Mouse (Mus musculus) left cerebral cortex, postnatal 10 days (tissue): ENCODE measurements around the gene Macf1. TPM values are rescaled to one million over a fixed set of nuclear protein-coding genes. Genes with fewer than 3 reads are reported as not detected.
"Not testable (repeated sequence)": the region's sequence is repeated elsewhere in the genome, so short reads cannot be mapped to it uniquely, and the experiment has no call there.

Experiments
- DNase-seq, 2 experiments: peaks; one replicate each; pipeline ENCODE4 v3.0.0; 2021 to 2022; ENCODE audit warnings: low spot score in 2 of 2, mixed read lengths in 1 of 2; ENCODE audit errors: extremely low spot score in 1 of 2
- intact Hi-C: fragments of 180-260 bp; cut with DNase I; formaldehyde crosslinking; loops from one replicate; pipeline ENCODE4 v1.15.1; 2025
- total RNA-seq, 2 experiments: library from RNA; stranded (reverse); gene quantifications; 2 replicates each; pipeline ENCODE4 v1.2.3; 2021

Macf1 gene
- total RNA-seq, 2 experiments from 2014 or later: 243 to 256 TPM

DNA sequence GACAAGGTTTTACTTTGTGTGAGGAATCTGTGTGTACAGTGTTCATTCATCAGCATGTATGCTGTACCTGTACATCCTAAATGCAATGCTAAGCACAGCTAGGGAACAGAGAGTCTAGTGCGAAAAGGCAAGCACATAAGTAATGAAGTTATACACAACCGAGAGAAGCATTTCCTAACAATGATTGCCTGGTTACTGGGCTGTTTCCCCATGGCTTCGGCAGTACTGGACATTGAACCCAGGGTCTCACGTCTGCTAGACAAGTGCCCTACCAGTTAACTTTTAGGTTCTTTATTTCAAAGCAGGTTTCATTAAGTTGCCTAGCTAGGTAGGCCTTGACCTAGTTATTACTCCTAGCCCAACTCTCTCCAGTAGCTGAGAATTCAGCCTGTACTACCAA is 36.5 kb downstream of the Macf1 start:
- DNase-seq: no peak
- intact Hi-C loops: no loop called here

DNA sequence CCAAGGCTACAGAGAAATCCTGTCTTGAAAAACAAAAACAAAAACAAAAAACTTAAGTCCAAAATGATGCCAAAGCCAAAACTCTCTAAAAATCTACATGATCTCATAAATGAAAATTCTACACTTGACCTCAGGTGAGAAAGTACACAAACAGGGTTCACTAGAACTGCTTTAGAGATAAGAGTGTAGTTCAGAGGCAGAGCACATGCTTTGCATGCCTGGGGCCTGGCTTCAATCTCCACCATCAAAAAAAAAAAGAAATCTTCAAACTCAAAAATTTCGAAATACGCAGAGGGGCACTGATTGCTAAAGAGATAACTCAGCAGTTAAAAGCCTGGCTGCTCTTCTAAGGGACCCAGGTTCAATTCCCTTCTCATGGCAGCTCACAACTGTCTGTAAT is 37.1 kb downstream of the Macf1 start:
- intact Hi-C loops: no loop called here
- DNase-seq: no peak

DNA sequence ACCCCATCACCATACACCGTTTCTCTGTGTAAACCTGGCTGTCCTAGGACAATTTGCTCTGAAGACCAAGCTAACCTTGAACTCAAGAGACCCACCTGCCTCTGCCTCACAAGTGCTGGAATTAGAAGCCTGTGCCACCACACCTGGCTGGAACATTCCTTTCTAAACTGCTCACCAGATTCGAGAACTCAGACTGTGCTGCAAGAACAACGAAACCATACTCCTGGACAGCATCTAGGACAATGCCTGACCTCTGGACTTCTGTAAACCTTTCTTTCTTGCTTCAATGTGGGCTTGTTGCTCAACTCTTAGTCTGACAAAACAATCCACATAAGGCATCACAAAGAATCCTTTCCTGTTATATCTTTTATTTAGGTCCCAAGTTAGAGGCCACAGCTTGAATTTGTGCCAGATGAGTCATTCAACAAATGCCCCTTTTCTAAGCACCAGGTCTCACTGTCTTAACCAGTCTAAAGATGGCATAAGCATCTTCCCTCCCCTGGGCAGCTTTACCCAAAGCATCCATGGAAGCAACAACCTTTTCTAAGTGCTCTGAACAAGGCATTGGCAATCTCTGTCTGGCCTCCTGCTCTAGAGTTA is 38.8 kb downstream of the Macf1 start:
- DNase-seq: no peak
- intact Hi-C loops: no loop called here

DNA sequence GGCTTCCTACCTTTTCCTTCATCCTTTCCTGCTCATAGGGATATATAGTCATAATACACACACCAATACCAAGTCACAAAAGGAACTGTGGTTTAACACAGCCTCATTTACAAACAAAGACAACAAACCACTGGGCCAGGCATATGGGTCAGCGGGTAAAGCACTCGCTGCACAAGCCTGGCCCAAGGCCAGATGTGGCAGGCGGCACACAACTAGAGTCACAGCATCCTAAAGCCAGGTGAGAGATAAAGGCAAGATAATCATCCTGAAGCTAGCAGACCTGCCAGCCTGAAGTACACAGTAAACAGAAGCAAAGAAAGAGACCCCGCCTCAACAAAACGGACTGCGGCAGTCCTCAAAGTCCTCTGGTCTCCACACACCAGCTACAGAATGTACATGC is 40.6 kb downstream of the Macf1 start:
- intact Hi-C loops: no loop called here
- DNase-seq: no peak

DNA sequence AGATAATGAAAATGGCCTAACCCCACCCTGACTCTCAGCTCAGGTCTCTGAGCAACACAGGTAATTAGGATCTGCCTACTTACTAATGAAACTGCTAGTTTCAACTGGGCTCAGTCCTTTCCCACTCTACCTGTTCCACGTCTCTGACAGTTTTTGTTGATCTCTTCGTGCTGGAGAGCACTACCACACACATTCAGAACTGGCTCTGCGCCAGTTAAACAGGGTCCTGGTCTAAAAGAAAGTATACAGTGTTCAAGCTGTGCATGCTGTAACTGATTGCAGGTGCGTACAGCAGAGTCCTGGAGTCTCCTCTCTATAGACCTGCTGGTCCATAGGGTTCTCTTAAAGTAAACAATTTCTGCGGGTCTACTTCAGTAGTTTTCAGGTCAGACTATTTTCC is 41.3 kb downstream of the Macf1 start:
- no peak for DNase-seq
- intact Hi-C loops: no loop called here

DNA sequence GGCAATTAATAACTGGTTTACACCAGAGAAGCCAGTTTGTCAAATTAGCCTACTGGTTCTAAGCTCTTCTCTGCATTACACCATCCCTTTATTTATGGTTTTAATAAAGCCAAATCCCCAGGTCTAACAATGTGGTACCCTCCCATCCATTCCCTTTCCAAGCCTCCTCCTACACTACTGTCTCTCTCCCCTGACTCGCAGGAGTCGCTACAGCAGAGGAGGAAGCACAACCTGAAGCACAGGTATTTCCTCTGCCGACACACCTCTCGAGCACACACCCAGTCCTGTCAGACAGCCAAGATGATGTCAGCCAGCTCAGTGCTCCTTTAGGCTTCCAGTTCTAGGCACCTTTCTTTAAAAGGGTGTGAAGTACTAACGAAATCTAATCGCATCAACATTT is 47.0 kb downstream of the Macf1 start:
- no peak for DNase-seq
- intact Hi-C loops: no loop called here

DNA sequence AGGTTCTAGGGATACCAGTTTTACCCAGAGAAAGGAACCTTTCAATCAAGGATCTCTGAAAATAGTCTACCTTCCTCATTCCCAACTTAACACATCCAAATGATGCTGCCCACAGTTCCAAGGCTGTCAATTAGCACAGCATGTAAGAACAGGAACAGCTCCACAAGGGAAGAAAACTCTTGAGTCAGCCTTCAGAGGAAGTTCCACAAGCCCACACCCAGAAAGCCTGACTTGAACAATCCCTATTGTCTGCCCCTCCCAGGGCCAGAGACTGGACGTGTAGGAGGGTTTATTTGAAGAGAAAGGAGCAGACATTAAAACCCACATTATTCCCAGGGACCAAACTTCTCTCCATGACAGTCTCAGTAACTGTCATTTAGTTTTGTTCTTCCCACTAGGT is 48.7 kb downstream of the Macf1 start:
- intact Hi-C loops: no loop called here
- DNase-seq: no peak

DNA sequence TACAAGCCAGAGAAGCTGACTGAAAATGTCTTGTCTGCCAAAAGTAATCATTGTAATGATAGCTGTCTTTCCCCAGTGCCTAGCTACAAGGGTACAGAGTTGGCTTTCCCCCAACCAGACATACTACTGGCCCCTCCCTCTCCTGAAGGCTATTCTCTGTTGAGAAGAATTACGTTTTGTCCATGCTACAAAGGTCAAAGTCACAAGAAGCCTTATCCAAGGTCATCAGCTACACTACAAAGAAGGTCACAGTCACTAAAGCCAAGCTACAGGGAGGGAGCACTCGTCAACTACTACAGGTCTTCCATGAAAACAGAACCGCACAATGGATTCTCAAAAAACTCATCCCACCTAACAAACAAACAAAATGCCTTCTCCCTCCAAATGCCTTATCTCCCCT is 49.7 kb downstream of the Macf1 start:
- no peak for DNase-seq
- intact Hi-C loops: loop anchor here (5.0 kb wide), 1 partner anchor 42 kb away; no protein-coding TSS in a partner anchor

DNA sequence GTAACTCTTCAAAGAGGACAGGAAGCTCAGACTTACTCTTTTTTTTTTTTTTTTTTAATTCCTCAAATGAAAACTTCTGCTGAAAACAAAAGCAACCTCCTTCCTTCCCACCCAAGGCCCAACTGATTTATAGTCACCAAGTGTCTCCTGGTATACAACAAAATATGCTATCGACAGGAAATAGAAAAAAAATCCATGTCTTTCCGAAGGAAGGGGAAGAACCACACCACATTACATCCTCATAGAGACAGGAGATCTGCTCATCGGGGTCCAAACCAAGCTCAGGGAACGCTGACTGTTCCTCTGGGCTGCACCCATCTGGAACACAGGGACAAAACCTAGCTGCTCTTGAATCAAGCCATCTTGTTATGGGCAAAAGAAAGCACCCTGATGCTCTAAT is 50.3 kb downstream of the Macf1 start:
- DNase-seq: no peak
- intact Hi-C loops: loop anchor here (5.0 kb wide), 1 partner anchor 42 kb away; no protein-coding TSS in a partner anchor

DNA sequence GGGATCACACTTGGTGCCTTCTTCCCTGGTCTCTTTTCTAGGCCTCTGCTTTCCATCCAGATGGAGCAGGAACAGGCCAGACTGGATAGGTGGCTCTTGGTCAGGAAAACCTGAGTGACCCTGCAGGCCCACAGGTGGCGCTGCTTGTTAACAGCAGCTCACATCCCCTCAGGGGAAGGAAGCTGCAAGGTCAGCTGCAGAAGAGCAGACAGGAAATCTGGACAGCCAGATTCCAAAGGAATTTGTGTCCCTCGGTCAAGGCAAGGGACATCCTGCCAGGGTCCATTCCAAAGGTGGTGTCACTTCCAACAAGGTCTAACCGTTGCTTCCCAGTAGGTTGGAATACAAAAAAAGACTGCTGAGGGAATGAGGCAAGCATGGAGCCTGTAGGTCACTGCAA is 50.8 kb downstream of the Macf1 start:
- DNase-seq: peak in 1 of 2 experiments; percentile 82
- intact Hi-C loops: loop anchor here (5.0 kb wide), 1 partner anchor 41 kb away; no protein-coding TSS in a partner anchor

DNA sequence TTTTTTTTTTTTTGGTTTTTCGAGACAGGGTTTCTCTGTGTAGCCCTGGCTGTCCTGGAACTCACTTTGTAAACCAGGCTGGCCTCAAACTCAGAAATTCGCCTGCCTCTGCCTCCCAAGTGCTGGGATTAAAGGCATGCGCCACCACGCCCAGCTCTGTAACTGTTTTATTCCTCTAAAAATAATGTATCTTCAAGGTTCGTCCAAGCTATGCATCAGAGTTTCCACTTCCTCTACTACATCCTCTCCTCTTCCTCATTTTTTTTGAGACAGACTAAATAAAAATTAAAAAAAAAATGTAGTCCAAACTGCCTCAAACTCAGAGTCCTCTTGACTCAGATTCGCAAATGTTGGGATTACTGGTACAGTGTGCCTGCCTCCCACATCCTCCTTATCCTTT is 52.0 kb downstream of the Macf1 start:
- DNase-seq: not testable (repeated sequence)
- intact Hi-C loops: loop anchor here (5.0 kb wide), 1 partner anchor 40 kb away; no protein-coding TSS in a partner anchor

DNA sequence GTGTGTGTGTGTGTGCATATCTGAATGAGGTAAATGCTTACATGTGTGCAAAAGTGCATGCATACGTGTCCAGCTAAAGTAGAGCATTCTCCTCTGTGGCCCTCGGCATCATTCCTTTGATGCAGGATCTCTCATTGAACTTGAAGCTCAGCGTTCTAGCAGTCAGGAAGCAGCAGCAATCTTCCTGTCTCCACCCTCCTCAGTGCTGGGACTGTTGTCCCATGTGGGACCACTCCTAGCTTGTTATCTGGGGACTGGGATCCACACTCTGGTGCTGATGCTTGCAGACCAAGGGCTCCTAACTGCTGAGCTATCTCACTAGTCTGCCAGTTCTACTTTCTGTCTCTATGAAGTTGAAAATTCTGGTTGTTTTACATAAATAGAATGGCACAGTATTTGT is 52.5 kb downstream of the Macf1 start:
- intact Hi-C loops: loop anchor here (5.0 kb wide), 1 partner anchor 39 kb away; no protein-coding TSS in a partner anchor
- no peak for DNase-seq

DNA sequence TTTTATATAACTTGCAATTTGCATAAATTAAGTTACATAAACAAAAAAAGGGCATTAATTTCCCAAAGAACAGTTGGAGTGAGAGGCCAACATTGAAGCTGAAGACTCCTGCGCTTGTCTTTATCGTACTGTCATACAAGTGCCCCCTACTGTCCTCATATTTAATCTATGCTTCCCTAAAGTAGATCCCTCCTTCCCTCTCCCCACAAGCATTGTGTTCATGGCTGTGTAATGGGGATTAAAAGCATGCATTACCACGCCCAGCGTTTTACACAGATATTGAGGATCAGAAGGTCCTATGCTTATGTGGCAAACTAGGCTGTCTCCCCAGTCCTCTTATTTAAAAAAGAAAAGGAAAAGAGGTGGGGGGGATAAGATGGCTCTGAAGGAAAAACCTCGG is 56.5 kb downstream of the Macf1 start:
- DNase-seq: no peak
- intact Hi-C loops: no loop called here

DNA sequence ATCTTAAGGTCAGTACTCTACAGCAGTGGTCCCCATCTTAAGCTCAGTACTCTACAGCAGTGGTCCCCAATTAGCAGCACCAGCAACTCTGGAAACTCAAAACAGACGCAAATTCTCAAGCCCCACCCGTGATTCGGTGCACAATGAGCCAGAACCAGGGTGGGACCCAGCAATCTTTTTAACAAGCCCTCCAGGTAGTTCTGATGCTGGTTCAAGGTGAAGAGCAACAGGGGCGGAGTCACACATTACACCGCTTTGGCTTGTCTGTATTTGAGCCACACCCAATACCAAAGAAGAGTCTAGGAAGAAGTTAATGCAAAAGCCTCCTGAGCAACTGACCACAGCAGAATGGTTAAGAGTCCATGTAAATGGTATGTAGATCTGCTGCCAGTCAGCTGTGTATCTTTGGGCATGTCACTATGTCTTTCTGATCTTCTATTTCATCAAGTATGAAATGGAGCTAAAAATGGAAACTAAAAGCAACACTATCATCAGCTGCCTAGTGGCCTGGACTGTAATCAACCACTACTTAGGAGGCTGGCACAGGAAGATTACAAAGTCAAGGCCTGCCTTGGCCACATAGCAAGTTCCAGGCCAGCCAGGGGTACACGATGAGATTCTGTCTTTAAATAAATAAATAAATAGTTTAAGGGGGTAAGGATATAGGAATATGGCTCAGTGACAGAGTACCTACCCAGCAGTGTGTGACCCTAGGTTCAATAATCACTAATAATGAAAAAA is 58.7 kb downstream of the Macf1 start:
- DNase-seq: no peak
- intact Hi-C loops: no loop called here

DNA sequence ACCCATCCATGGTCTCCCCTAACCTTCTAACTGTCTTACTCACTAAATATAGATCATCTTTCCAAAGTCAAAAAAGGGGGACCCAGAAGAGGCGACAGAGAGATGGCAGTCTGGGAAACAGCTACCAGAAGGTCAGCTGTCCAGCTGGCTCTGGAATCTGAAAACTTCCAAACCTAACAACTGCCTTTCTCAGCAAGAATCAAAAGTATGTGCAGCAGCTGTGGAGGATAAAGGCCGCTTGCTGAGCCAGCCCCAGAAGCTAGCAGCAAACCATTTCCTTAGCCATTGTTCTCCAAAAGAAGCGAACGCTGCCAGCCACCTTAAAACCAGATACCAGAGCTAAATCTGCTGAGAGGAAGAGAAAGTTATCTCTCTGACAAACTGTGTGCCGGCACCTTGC is 59.7 kb downstream of the Macf1 start:
- intact Hi-C loops: no loop called here
- peak in 1 of 2 experiments; percentile 47 for DNase-seq

DNA sequence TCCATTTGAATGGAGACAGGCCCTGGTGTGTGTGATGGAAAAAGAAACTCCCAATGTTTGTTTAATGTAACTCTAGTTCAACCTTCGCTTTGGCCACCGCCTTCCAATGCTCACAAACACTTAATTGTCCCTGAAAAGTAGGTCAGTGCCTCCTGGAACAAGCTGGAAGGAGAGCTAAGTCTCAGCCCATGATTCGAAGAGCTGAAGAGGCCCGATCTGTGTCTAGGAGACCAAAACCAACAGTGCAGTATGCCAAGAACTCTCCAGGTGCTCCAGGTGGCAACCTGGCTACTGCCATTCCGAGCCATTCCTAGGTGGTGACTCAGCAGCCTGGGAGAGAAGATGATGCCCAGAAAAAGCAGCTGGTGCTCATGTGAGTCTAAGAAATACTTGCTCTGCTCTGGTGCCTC is 60.4 kb downstream of the Macf1 start:
- intact Hi-C loops: no loop called here
- DNase-seq: peak in 1 of 2 experiments; percentile 20

DNA sequence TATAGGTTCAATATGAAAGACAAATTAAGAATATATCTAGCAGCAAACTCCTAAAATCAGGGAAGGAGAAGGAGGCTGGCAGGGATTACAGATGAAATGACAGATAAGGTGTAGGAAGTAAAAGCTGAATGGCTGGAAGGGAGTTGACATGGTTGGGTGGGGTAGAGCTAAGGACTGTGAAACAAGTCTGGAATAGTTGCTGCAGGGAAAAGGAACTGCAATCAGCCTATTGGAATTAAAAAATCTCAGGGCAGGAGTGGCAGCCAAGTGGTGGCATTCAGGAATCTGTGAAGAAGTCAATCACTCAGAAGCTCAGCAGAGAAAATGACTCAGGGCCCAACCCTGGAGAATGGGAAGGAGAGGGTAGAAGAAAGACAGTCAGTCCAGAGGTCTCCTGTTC is 62.4 kb downstream of the Macf1 start:
- DNase-seq: no peak
- intact Hi-C loops: no loop called here

DNA sequence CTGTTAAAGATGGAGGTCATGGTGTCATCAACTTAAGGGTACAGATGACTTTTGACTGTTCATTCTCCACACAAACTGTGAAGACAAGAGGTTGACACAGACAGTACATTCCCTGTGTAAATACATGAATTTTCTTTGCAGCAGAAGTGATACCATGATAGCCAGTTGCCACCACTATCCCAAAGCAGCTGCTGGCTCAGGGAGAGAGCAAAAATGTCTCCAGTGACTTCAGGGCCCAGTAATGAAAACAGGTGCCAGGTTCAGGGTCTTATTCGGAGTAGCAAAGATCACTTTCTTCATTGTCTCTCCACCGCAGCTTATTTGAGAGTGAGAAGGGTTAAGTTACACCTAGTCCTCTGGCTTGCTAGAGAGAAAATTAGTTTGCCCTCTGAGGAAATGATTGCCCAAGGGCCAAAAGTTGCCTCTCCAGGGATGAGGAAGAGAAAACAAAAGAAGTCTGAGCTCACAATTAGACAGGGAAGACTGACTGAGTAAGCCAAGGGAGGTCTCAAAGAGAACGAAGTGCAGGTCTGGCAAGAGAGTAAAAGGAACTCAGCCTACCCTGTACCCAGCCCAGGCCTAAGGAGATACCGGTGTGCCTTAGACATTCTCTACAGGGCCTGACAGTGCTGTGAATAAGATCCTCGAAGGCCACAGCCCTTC is 66.3 kb downstream of the Macf1 start:
- no peak for DNase-seq
- intact Hi-C loops: no loop called here

DNA sequence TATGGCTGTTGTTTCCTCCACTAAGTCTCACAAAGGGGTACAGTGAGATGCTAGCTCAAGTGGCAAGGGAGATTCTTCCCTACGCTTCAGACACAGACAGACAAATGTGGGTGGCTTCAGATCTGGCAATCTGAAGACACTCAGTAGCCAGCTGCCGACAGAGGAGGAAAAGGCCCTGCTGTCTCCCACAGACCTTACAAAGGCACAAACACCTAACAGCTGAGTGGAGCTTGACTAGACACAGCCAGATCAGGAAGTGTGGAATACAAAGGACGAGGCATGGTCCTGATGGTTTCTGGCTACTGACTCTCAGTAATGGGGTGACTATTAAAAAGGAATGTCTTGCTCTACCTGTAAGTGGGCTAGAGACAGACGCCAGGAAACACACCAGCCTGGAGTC is 67.2 kb downstream of the Macf1 start:
- peak in 1 of 2 experiments; percentile 20 for DNase-seq
- intact Hi-C loops: no loop called here

DNA sequence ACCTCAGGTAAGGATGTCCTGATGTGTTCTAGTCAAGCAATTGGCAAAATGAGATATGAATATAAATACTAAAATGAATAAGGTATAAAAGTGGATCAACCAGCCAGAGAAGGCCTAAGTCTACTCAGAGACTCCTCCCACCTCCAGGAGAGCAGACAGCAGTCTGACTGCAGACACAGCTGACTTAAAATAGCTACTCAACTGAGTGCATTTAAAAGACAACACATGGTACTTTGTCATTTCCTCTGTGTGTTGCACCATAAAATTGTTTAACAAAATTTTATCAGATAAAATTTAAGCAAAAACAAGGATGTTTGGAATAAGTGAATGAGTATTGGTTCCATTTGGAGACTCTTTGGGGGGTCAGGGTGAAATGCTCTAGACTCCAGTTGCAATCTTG is 67.7 kb downstream of the Macf1 start:
- intact Hi-C loops: no loop called here
- no peak for DNase-seq
